Mouse (Mus musculus) liver, embryonic 14.5 days (tissue): Measurements from ENCODE around the gene Cabp7. TPM values are rescaled to one million over a fixed set of nuclear protein-coding genes. Genes with fewer than 3 reads are reported as not detected.

Source experiments
- ATAC-seq: fragments of 200-750 bp; cut with Nextera tagmentation; 2 replicates; pipeline ENCODE4 v1.8.0; 2017; ENCODE audit warnings: moderate number of reproducible peaks, mild to moderate bottlenecking, moderate library complexity; ENCODE audit not compliant: insufficient read depth
- DNase-seq, 3 experiments: peaks; one replicate each; pipeline ENCODE4 v3.0.0-alpha.2; 2012 to 2013; ENCODE audit warnings: low read depth in 3 of 3, low spot score in 3 of 3
- H3K27ac ChIP-seq: fragments of 300-500 bp; sonication (generic); 2 replicates; pipeline ENCODE4 v1.5.1; 2014; ENCODE audit warnings: moderate library complexity, mild to moderate bottlenecking, control low read depth, inconsistent platforms
- H3K27me3 ChIP-seq: fragments of 300-500 bp; sonication (generic); 2 replicates; pipeline ENCODE4 v1.6.1; 2014; ENCODE audit warnings: mild to moderate bottlenecking, low read length, moderate library complexity; ENCODE audit not compliant: control insufficient read depth, insufficient read depth
- H3K36me3 ChIP-seq: fragments of 300-500 bp; sonication (generic); replicated peaks from 2 replicates; pipeline ENCODE4 v1.6.1; 2014; ENCODE audit warnings: low read depth; ENCODE audit not compliant: control insufficient read depth, insufficient read depth
- H3K4me1 ChIP-seq, 2 experiments: fragments of 200-500 bp in 1 of 2; fragments of 300-500 bp in 1 of 2; sonication (generic) in 1 of 2; replicated peaks; 2 replicates each; pipeline ENCODE4 v1.6.1; 2012 to 2014; ENCODE audit warnings: antibody characterized with exemption in 1 of 2, inconsistent platforms in 1 of 2, low read length in 1 of 2; ENCODE audit not compliant: control insufficient read depth in 2 of 2, insufficient read depth in 2 of 2
- H3K4me2 ChIP-seq: fragments of 300-500 bp; sonication (generic); 2 replicates; pipeline ENCODE4 v1.6.1; 2014; ENCODE audit warnings: low read depth, mild to moderate bottlenecking, control low read depth, moderate library complexity
- H3K4me3 ChIP-seq, 2 experiments: fragments of 200-500 bp in 1 of 2; fragments of 300-500 bp in 1 of 2; sonication (generic) in 1 of 2; 2 replicates each; pipeline ENCODE4 v1.5.1; 2012 to 2014; ENCODE audit warnings: low read depth in 2 of 2, low read length in 2 of 2, mild to moderate bottlenecking in 2 of 2, control low read depth in 1 of 2, inconsistent platforms in 1 of 2, moderate library complexity in 1 of 2; ENCODE audit not compliant: insufficient read depth in 1 of 2
- H3K9ac ChIP-seq: fragments of 300-500 bp; sonication (generic); replicated peaks from 2 replicates; pipeline ENCODE4 v1.6.1; 2014; ENCODE audit warnings: mild to moderate bottlenecking, control low read depth, moderate library complexity
- H3K9me3 ChIP-seq: fragments of 300-500 bp; sonication (generic); 2 replicates; pipeline ENCODE4 v1.6.1; 2016; ENCODE audit warnings: low read length, mixed read lengths; ENCODE audit not compliant: control insufficient read depth
- CTCF ChIP-seq: IDR thresholded peaks from 2 replicates; pipeline ENCODE4 v1.5.1; 2016; ENCODE audit warnings: antibody characterized with exemption, low read depth, control low read depth
- EP300 ChIP-seq: IDR thresholded peaks from 2 replicates; pipeline ENCODE4 v1.6.1; 2016; ENCODE audit warnings: antibody characterized with exemption, low read depth
- WGBS: fragments of 180-500 bp; shearing (Covaris S2); extraction: QIAGEN DNeasy Blood & Tissue Kit; methylation state at CpG from one replicate; pipeline ENCODE4 v1.1.7; 2014; ENCODE audit not compliant: insufficient replicate concordance; 5-methylcytosine and 5-hydroxymethylcytosine counted together
- polyA plus RNA-seq, 2 experiments: library from polyadenylated mRNA; depleted of rRNA in 1 of 2; stranded (reverse) in 1 of 2; unstranded in 1 of 2; fragments of >200 nt; fragmentation: Nextera tagmentation in 1 of 2; extraction: Ambion mirVana in 1 of 2; gene quantifications; 2 replicates each; pipeline versions ENCODE4 v1.2.1 to v1.2.3; 2012 to 2014

The Cabp7 gene
- polyA plus RNA-seq, 2 experiments = 0.02 to 0.04 TPM

GRCm38 (mm10) chr11:4734179-4734578 lies 12.4 kb downstream of the Cabp7 start:
- peak; percentile 46 for TF ChIP-seq CTCF
- no peak for TF ChIP-seq EP300
- no peaks in the 10 kb centered on the region for H3K36me3 ChIP-seq
- no peak overlapping the region for H3K9ac ChIP-seq
- WGBS = 34% methylated on average over 12 of the region's 12 CpGs
- H3K9me3 ChIP-seq = no peaks in the 10 kb centered on the region
- DNase-seq (no peak), ATAC-seq (no peak)
- no peak overlapping the region for H3K4me2 ChIP-seq
- H3K27me3 ChIP-seq = no peaks in the 10 kb centered on the region
- H3K4me3 ChIP-seq = no peak overlapping the region
- no peaks in the 10 kb centered on the region for H3K4me1 ChIP-seq
- H3K27ac ChIP-seq = no peak overlapping the region

GRCm38 (mm10) chr11:4731781-4732180 lies 14.8 kb downstream of the Cabp7 start:
- ATAC-seq (no peak), DNase-seq (no peak)
- TF ChIP-seq EP300 (no peak), CTCF (no peak)
- no peak overlapping the region for H3K27ac ChIP-seq
- whole genome bisulfite sequencing = 80% methylated on average over 7 of the region's 7 CpGs
- H3K27me3 ChIP-seq = no peaks in the 10 kb centered on the region
- no peak overlapping the region for H3K9ac ChIP-seq
- no peak overlapping the region for H3K4me2 ChIP-seq
- H3K9me3 ChIP-seq = no peaks in the 10 kb centered on the region
- no peaks in the 10 kb centered on the region for H3K36me3 ChIP-seq
- no peaks in the 10 kb centered on the region for H3K4me1 ChIP-seq
- no peak overlapping the region for H3K4me3 ChIP-seq

- Histone ChIP-seq H3K27me3 (no peaks in the 10 kb centered on the region), H3K9me3 (no peaks in the 10 kb centered on the region), H3K4me2 (no peak overlapping the region), H3K4me3 (no peak overlapping the region), H3K36me3 (no peaks in the 10 kb centered on the region), H3K27ac (no peak overlapping the region), H3K9ac (no peak overlapping the region), H3K4me1 (no peaks in the 10 kb centered on the region)
- DNase-seq = no peak
- TF ChIP-seq EP300 (no peak), CTCF (no peak)
- no peak for ATAC-seq
- 83% methylated on average over 5 of the region's 5 CpGs for WGBS
These were observed 15.7 kb downstream of the Cabp7 start for GRCm38 (mm10) chr11:4730913-4731312.

GRCm38 (mm10) chr11:4730096-4730495 lies 16.5 kb downstream of the Cabp7 start:
- no peaks in the 10 kb centered on the region for H3K27me3 ChIP-seq
- TF ChIP-seq CTCF = no peak
- no peak for TF ChIP-seq EP300
- no peak overlapping the region for H3K27ac ChIP-seq
- H3K4me1 ChIP-seq = no peaks in the 10 kb centered on the region
- no peaks in the 10 kb centered on the region for H3K9me3 ChIP-seq
- DNase-seq (no peak), ATAC-seq (no peak)
- 71% methylated on average over 6 of the region's 6 CpGs for WGBS
- H3K36me3 ChIP-seq = no peaks in the 10 kb centered on the region
- H3K4me2 ChIP-seq = no peak overlapping the region
- H3K4me3 ChIP-seq = no peak overlapping the region
- H3K9ac ChIP-seq = no peak overlapping the region

GRCm38 (mm10) chr11:4729603-4730002 lies 17.0 kb downstream of the Cabp7 start:
- no peaks in the 10 kb centered on the region for H3K27me3 ChIP-seq
- H3K4me2 ChIP-seq = no peak overlapping the region
- no peaks in the 10 kb centered on the region for H3K9me3 ChIP-seq
- WGBS = 41% methylated on average over 12 of the region's 12 CpGs
- no peaks in the 10 kb centered on the region for H3K36me3 ChIP-seq
- H3K9ac ChIP-seq = no peak overlapping the region
- ATAC-seq (no peak; the same call in 1 of the 2 replicates), DNase-seq (no peak)
- no peak overlapping the region for H3K27ac ChIP-seq
- H3K4me3 ChIP-seq = no peak overlapping the region
- no peaks in the 10 kb centered on the region for H3K4me1 ChIP-seq
- TF ChIP-seq EP300 (no peak), CTCF (no peak)
